Mouse (Mus musculus) lung, postnatal 0 days (tissue): ENCODE results near the gene Gys1. TPM values are rescaled to one million over a fixed set of nuclear protein-coding genes. Genes with fewer than 3 reads are reported as not detected.
"Not testable (repeated sequence)": the region's sequence is repeated elsewhere in the genome, so short reads cannot be mapped to it uniquely, and the experiment has no call there.

Experiments used
- ATAC-seq: fragments of 200-750 bp; cut with Nextera tagmentation; 2 replicates; pipeline ENCODE4 v1.8.0; 2017; ENCODE audit warnings: moderate library complexity
- DNase-seq: peaks from one replicate; pipeline ENCODE4 v3.0.0-alpha.2; 2016; ENCODE audit warnings: low spot score
- H3K27ac ChIP-seq: fragments of 300-500 bp; sonication (generic); 2 replicates; pipeline ENCODE4 v1.5.1; 2014; ENCODE audit warnings: antibody characterized with exemption, mild to moderate bottlenecking, low read length, mixed read lengths
- H3K27me3 ChIP-seq: fragments of 300-500 bp; sonication (generic); replicated peaks from 2 replicates; pipeline ENCODE4 v1.6.1; 2014; ENCODE audit warnings: low read length, mixed read lengths; ENCODE audit not compliant: insufficient read depth
- H3K36me3 ChIP-seq: fragments of 300-500 bp; sonication (generic); 2 replicates; pipeline ENCODE4 v1.6.1; 2014; ENCODE audit warnings: low read length, mixed read lengths; ENCODE audit not compliant: insufficient read depth
- H3K4me1 ChIP-seq: fragments of 300-500 bp; sonication (generic); 2 replicates; pipeline ENCODE4 v1.6.1; 2014; ENCODE audit warnings: antibody characterized with exemption, low read depth, low read length, mixed read lengths; ENCODE audit not compliant: insufficient read depth
- H3K4me2 ChIP-seq: fragments of 300-500 bp; sonication (generic); replicated peaks from 2 replicates; pipeline ENCODE4 v1.6.1; 2014; ENCODE audit warnings: low read depth, mild to moderate bottlenecking, low read length, moderate library complexity, mixed read lengths
- H3K4me3 ChIP-seq: fragments of 300-500 bp; sonication (generic); 2 replicates; pipeline ENCODE4 v1.5.1; 2014; ENCODE audit warnings: low read depth, low read length
- H3K9ac ChIP-seq: fragments of 300-500 bp; sonication (generic); replicated peaks from 2 replicates; pipeline ENCODE4 v1.6.1; 2014; ENCODE audit warnings: low read depth, mild to moderate bottlenecking
- H3K9me3 ChIP-seq: fragments of 300-500 bp; sonication (generic); 2 replicates; pipeline ENCODE4 v1.6.1; 2016; ENCODE audit warnings: low read length, mixed read lengths
- CTCF ChIP-seq: IDR thresholded peaks from 2 replicates; pipeline ENCODE4 v1.5.1; 2016; ENCODE audit warnings: antibody characterized with exemption, mild to moderate bottlenecking
- EP300 ChIP-seq: IDR thresholded peaks from 2 replicates; pipeline ENCODE4 v1.6.1; 2016; ENCODE audit warnings: antibody characterized with exemption, mild to moderate bottlenecking, control low read depth
- WGBS: fragments of 180-500 bp; shearing (Covaris S2); extraction: QIAGEN DNeasy Blood & Tissue Kit; methylation state at CpG from one replicate; pipeline ENCODE4 v1.1.7; 2014; 5-methylcytosine and 5-hydroxymethylcytosine counted together
- polyA plus RNA-seq: library from polyadenylated mRNA; unstranded; fragments of >200 nt; fragmentation: Nextera tagmentation; extraction: Ambion mirVana; gene quantifications from 2 replicates; pipeline ENCODE4 v1.2.1, GENCODE M21; 2015

Gene Gys1
- polyA plus RNA-seq, 1 experiment from 2014 or later, result 19.2 TPM

DNA sequence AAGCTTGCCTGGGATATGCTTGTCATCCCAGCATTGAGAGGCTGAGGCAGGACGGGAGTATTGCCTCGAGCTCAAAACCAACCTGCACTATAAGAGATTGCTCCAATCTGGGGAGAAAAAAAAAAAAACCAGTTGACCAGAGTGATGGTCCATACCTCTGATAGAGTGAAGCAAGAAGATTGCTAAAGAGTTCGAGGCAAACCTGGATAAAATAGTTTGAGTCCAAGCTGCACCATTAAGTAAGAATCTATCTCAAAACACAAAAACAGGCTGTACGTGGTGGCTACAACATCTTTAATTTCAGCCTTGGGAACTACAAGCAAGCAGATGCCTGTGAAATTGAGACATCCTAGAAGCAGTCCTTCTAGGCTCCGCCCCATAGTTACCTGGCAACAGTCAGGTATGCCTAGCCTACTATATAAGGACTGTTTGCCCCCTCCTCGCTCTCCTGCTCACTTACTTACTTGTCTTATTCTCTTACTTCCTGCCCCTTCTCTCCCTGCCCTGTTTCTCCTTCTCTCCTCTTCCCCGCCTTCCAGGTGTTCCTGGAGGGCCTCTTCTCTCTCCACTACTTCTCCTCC is 32.5 kb downstream of the Gys1 start:
- no peaks in the 10 kb centered on the region for H3K27me3 ChIP-seq
- peaks cover 6% of the 10 kb centered on the region; the same call in 1 of the 2 replicates for H3K4me1 ChIP-seq
- H3K4me3 ChIP-seq, result peak overlapping the region; percentile 79
- DNase-seq (peak; percentile 74), ATAC-seq (peak; percentile 55)
- H3K9ac ChIP-seq, result 0 out of 2 replicates have a peak overlapping the region, but pooled peaks have one; percentile 16
- H3K4me2 ChIP-seq, result peak overlapping the region; percentile 86
- no peak overlapping the region for H3K27ac ChIP-seq
- 25% methylated on average over 7 of the region's 7 CpGs for WGBS
- TF ChIP-seq EP300 (no peak), CTCF (no peak)
- no peaks in the 10 kb centered on the region for H3K9me3 ChIP-seq
- peaks cover 6% of the 10 kb centered on the region; the same call in 1 of the 2 replicates for H3K36me3 ChIP-seq

DNA sequence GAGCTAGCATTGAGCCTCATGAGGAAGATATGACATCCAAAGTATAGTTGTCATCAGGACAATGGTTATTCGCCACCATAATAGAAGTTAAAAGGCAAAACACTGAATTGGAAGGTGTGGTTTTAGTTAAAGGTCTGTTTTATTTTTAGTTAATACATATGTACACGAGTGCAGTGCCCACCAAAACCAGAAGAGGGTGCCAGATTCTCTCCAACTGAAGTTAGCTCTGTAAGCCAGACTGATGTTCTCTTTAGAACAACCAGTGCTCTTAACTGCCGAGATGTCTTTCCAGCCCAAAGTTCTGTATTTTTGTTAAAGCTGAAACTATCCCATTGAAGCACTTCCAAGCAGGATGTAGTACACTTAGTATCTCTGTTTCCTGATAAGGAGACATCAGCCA is 36.2 kb downstream of the Gys1 start:
- Histone ChIP-seq H3K4me2 (no peak overlapping the region), H3K4me1 (peaks cover 7% of the 10 kb centered on the region; the same call in 1 of the 2 replicates), H3K27ac (no peak overlapping the region), H3K9me3 (no peaks in the 10 kb centered on the region), H3K9ac (no peak overlapping the region), H3K27me3 (no peaks in the 10 kb centered on the region), H3K4me3 (no peak overlapping the region), H3K36me3 (no peaks in the 10 kb centered on the region)
- DNase-seq (peak; percentile 83), ATAC-seq (no peak)
- peak; percentile 85 for TF ChIP-seq CTCF
- no peak for TF ChIP-seq EP300
- 6% methylated on average over 3 of the region's 3 CpGs for whole genome bisulfite sequencing

DNA sequence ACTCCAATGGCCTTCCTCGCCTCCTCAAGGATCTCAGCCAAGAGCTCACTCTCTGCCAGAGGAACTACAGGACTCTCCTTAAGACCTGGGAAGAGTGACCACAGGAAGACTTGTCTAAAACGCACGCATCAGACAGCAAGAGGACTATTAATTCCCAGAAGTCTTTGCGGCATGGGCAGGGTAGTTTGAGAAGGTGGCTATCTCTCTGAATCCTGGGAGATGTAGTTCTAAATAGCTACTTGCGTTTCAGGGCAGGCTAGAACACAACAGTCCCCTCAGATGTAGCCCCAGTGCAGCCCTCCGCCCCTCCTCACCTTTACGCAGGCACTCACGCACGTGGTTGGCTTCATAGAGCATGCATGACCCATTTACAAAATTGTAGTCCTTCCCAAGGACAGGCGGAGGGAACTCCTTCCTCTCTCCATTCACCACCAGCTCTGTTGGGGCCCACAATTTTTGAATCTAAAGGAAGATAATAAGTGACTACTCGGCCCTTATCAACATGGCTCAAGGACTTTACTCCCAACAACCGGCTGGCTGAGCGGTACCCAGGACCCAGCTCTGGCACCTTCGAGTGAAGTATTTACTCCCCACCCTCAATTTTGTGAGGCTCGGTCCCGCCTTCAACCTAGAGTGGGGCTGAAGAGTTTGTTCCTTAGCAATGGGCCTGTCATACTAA is 40.8 kb downstream of the Gys1 start:
- 0 out of 2 replicates have a peak, but pooled peaks cover 2% of the 10 kb centered on the region for H3K4me1 ChIP-seq
- DNase-seq (peak; percentile 72), ATAC-seq (peak; percentile 55)
- 51% methylated on average over 16 of the region's 16 CpGs for WGBS
- no peaks in the 10 kb centered on the region for H3K36me3 ChIP-seq
- H3K9ac ChIP-seq, result no peak overlapping the region
- H3K27me3 ChIP-seq, result no peaks in the 10 kb centered on the region
- 0 out of 2 replicates have a peak overlapping the region, but pooled peaks have one; percentile 12 for H3K4me3 ChIP-seq
- H3K27ac ChIP-seq, result no peak overlapping the region
- 0 out of 2 replicates have a peak overlapping the region, but pooled peaks have one; percentile 20 for H3K4me2 ChIP-seq
- no peak for TF ChIP-seq EP300
- TF ChIP-seq CTCF, result no peak
- no peaks in the 10 kb centered on the region for H3K9me3 ChIP-seq

DNA sequence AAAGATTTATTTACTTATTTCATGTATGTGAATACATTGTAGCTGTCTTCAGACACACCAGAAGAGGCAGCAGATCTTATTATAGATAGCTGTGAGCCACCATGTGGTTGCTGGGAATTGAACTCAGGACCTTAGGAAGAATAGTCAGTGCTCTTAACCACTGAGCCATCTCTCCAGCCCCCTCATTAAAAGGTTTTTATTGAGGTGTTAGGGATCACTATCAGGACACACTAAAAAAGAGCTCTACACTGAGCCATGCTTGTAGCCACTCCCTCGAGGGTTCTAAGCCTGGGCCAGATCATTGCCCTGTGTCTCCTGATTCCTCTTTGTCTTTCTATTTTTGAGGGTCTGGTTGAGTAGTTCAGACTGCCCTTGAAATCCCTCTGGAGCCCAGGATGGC is 41.8 kb downstream of the Gys1 start:
- Histone ChIP-seq H3K27me3 (no peaks in the 10 kb centered on the region), H3K4me1 (0 out of 2 replicates have a peak, but pooled peaks cover 2% of the 10 kb centered on the region), H3K9ac (no peak overlapping the region), H3K4me3 (no peak overlapping the region), H3K9me3 (no peaks in the 10 kb centered on the region), H3K27ac (no peak overlapping the region), H3K36me3 (no peaks in the 10 kb centered on the region), H3K4me2 (no peak overlapping the region)
- ATAC-seq (no peak), DNase-seq (no peak)
- 52% methylated on average over 1 of the region's 1 CpGs for WGBS
- no peak for TF ChIP-seq EP300
- TF ChIP-seq CTCF, result no peak

DNA sequence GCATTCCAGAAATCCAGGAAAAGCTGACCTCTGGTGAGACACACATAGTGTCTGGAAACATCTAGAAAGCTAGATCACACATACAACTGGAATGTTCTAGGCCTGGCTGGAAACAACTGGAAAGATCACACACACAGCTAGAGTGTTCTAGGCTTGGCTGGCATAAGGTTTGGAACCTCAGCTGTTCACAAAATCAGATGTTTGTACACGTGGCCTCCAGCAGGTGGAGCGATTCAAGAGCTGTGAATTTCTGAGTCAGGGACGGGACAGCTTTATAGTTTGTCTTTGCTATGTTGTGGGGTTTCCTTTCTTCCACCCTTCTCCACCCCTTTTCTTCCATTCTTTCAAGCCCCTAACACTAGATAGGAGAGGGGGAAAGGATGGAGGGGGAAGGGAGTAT is 42.4 kb downstream of the Gys1 start:
- H3K4me3 ChIP-seq, result no peak overlapping the region
- H3K4me1 ChIP-seq, result 0 out of 2 replicates have a peak, but pooled peaks cover 2% of the 10 kb centered on the region
- ATAC-seq (peak; percentile 52), DNase-seq (peak; percentile 84)
- H3K9me3 ChIP-seq, result no peaks in the 10 kb centered on the region
- H3K4me2 ChIP-seq, result no peak overlapping the region
- 4% methylated on average over 3 of the region's 3 CpGs for WGBS
- no peak overlapping the region for H3K9ac ChIP-seq
- H3K36me3 ChIP-seq, result no peaks in the 10 kb centered on the region
- peak; percentile 83 for TF ChIP-seq CTCF
- TF ChIP-seq EP300, result no peak
- no peaks in the 10 kb centered on the region for H3K27me3 ChIP-seq
- no peak overlapping the region for H3K27ac ChIP-seq

DNA sequence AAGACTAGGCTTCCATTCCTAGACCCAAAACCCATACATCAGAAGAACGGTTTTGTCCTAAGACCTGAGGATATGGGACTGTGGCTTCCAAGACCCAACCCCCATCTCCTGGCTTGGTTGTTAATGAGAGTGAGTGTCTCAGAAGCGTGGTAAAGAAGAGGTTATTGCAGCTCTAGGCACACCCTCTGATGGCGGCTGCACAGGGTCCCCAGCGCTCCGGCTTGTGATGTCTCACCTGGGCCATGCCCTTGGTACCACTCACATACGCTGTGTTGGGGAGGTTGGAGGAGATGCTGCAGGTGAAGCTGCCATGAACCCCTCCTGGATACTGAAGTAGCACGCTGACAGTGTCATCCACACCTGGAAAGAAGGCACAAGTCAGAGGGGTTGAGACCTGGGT is 44.1 kb downstream of the Gys1 start:
- ATAC-seq (no peak), DNase-seq (no peak)
- no peak for TF ChIP-seq CTCF
- no peak for TF ChIP-seq EP300
- Histone ChIP-seq H3K4me1 (0 out of 2 replicates have a peak, but pooled peaks cover 2% of the 10 kb centered on the region), H3K27ac (no peak overlapping the region), H3K36me3 (no peaks in the 10 kb centered on the region), H3K4me2 (no peak overlapping the region), H3K4me3 (no peak overlapping the region), H3K9ac (no peak overlapping the region), H3K9me3 (no peaks in the 10 kb centered on the region), H3K27me3 (no peaks in the 10 kb centered on the region)
- 95% methylated on average over 7 of the region's 7 CpGs for WGBS

DNA sequence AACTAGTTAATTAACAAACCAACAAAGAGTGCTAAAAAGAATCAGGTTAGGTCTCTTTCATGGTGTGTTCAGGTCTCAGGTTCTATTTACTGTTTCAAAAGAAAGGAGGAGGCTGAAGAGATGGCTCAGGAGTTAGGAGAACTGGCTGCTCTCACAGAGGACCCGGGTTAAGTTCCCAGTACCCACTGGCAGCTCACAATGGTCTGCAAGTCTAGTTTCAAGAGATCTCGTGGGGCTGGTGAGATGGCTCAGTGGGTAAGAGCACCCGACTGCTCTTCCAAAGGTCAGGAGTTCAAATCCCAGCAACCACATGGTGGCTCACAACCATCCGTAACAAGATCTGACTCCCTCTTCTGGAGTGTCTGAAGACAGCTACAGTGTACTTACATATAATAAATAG is 45.7 kb downstream of the Gys1 start:
- ATAC-seq, H3K4me2 ChIP-seq, DNase-seq, H3K4me3 ChIP-seq, H3K27ac ChIP-seq, H3K9me3 ChIP-seq, H3K4me1 ChIP-seq, H3K27me3 ChIP-seq, H3K36me3 ChIP-seq, H3K9ac ChIP-seq: not testable (repeated sequence)
- 59% methylated on average over 3 of the region's 4 CpGs for WGBS
